Mouse (Mus musculus): ENCODE data around the gene Me1.

DNA sequence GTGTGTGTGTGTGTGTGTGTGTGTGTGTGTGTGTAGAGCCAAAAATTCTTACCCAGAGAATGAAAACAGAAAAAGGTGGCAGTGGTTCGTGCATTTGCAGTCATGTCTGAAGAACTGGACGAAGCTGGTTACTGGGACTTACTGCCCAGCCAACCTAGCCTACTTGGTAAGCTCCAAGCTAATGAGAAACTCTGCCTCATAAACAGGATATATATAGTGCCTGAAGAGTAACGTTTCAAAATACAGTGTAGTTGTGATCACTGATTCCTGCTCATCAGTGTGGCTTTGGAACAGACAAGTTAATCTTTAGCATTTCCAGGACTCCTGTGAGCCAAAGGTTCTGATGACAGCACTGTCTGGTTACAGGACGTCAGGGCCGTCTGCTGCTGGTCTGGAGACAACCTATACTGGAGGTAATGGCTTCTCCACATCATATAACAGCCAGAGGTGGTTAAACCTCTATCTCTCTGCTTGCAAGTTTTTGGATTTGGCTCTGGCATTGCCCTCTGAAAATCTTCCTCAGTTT, 146.1 kb downstream of the Me1 start:
- TF ChIP-seq CTCF (IDR thresholded peaks at IDR 0.05; ENCODE audit: low read depth) = no peak
- TF ChIP-seq EP300 (IDR thresholded peaks at IDR 0.05; ENCODE audit: low read depth) = no peak
